Mouse (Mus musculus): ENCODE measurements around the gene Senp6. TPM values are rescaled to one million over a fixed set of nuclear protein-coding genes. Genes with fewer than 3 reads are reported as not detected.

Senp6 gene
- polyA plus RNA-seq, 1 experiment = 24.9 TPM

GRCm38 (mm10) chr9:80068735-80069315 is 2.1 kb downstream of the Senp6 start:
- no peak for TF ChIP-seq SRF (IDR thresholded peaks at IDR 0.05; ENCODE audit: control insufficient read depth, insufficient read length, low read depth)
- TF ChIP-seq POLR2AphosphoS2 (IDR thresholded peaks at IDR 0.05; ENCODE audit: insufficient read length, low read depth) = no peak
- TF ChIP-seq USF1 (IDR thresholded peaks at IDR 0.05; ENCODE audit: low read depth) = no peak
- TF ChIP-seq MYOG (IDR thresholded peaks at IDR 0.05; ENCODE audit: control insufficient read depth in 1 of 3, insufficient read depth in 1 of 3, insufficient read length in 2 of 3, low read depth in 2 of 3) = no peak
- TF ChIP-seq POLR2A (IDR thresholded peaks at IDR 0.05; ENCODE audit: insufficient read length, low read depth) = no peak
- TF ChIP-seq TCF3 (IDR thresholded peaks at IDR 0.05; ENCODE audit: insufficient read length, low read depth) = no peak
- TF ChIP-seq REST (IDR thresholded peaks at IDR 0.05; ENCODE audit: insufficient read depth, insufficient read length) = no peak
- no peak for TF ChIP-seq CEBPB (IDR thresholded peaks at IDR 0.05; ENCODE audit: insufficient read depth, poor library complexity, severe bottlenecking)
- TF ChIP-seq E2F4 (IDR thresholded peaks at IDR 0.05; ENCODE audit: insufficient read depth) = no peak
- no peak for TF ChIP-seq MAX (IDR thresholded peaks at IDR 0.05; ENCODE audit: low read depth)
- TF ChIP-seq TCF12 (IDR thresholded peaks at IDR 0.05; ENCODE audit: insufficient read depth, poor library complexity, severe bottlenecking) = no peak
- no peak for TF ChIP-seq MYOD1 (IDR thresholded peaks at IDR 0.05; ENCODE audit: control insufficient read depth in 1 of 3, insufficient read length in 2 of 3, low read depth in 2 of 3)
- no peaks in the 10 kb centered on the region for H3K36me3 ChIP-seq (ENCODE audit: control insufficient read depth, insufficient read depth)
- H3ac ChIP-seq (ENCODE audit: control insufficient read depth, insufficient read length) = no peak overlapping the region
- H3K4me3 ChIP-seq = peak overlapping the region; percentile 92
- peaks cover 64% of the 10 kb centered on the region for H3K79me2 ChIP-seq (ENCODE audit: control insufficient read depth, insufficient read depth)
- H3K4me2 ChIP-seq (ENCODE audit: low read depth) = peak overlapping the region; percentile 76
- H3K27me3 ChIP-seq (ENCODE audit: control insufficient read depth, insufficient read depth, insufficient read length) = no peaks in the 10 kb centered on the region

DNA sequence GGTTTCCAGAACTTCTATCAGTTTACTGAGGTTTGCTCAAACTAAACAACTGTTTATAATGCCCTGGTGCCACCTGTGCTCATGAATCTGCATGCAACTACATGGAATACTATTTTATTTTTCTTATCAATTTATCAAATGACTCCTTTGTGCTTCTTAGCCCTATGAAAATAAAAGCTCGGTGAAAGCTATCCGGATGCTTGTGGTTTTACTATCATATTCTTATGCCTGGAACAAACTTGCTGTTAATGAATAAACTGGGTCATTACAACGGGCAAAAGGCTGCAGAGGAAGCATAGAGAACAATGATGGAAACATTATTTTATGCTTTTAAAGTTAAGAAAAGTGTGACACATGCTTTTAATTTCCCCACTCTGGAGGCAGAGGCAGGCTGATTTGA is 3.3 kb downstream of the Senp6 start:
- H3K27me3 ChIP-seq (ENCODE audit: control insufficient read depth, insufficient read depth, insufficient read length) = no peaks in the 10 kb centered on the region
- TF ChIP-seq TCF12 (IDR thresholded peaks at IDR 0.05; ENCODE audit: insufficient read depth, poor library complexity, severe bottlenecking) (no peak), E2F4 (IDR thresholded peaks at IDR 0.05; ENCODE audit: insufficient read depth) (no peak), USF1 (IDR thresholded peaks at IDR 0.05; ENCODE audit: low read depth) (no peak), POLR2A (IDR thresholded peaks at IDR 0.05; ENCODE audit: insufficient read length, low read depth) (no peak), MYOD1 (IDR thresholded peaks at IDR 0.05; ENCODE audit: control insufficient read depth in 1 of 3, insufficient read length in 2 of 3, low read depth in 2 of 3) (no peak), MYOG (IDR thresholded peaks at IDR 0.05; ENCODE audit: control insufficient read depth in 1 of 3, insufficient read depth in 1 of 3, insufficient read length in 2 of 3, low read depth in 2 of 3) (no peak), REST (IDR thresholded peaks at IDR 0.05; ENCODE audit: insufficient read depth, insufficient read length) (no peak), CEBPB (IDR thresholded peaks at IDR 0.05; ENCODE audit: insufficient read depth, poor library complexity, severe bottlenecking) (no peak), SRF (IDR thresholded peaks at IDR 0.05; ENCODE audit: control insufficient read depth, insufficient read length, low read depth) (no peak), MAX (IDR thresholded peaks at IDR 0.05; ENCODE audit: low read depth) (no peak), POLR2AphosphoS2 (IDR thresholded peaks at IDR 0.05; ENCODE audit: insufficient read length, low read depth) (no peak), TCF3 (IDR thresholded peaks at IDR 0.05; ENCODE audit: insufficient read length, low read depth) (no peak)
- H3K36me3 ChIP-seq (ENCODE audit: control insufficient read depth, insufficient read depth) = no peaks in the 10 kb centered on the region
- no peak overlapping the region for H3ac ChIP-seq (ENCODE audit: control insufficient read depth, insufficient read length)
- peak overlapping the region; percentile 76 for H3K4me2 ChIP-seq (ENCODE audit: low read depth)
- peaks cover 76% of the 10 kb centered on the region for H3K79me2 ChIP-seq (ENCODE audit: control insufficient read depth, insufficient read depth)
- H3K4me3 ChIP-seq = no peak overlapping the region

DNA sequence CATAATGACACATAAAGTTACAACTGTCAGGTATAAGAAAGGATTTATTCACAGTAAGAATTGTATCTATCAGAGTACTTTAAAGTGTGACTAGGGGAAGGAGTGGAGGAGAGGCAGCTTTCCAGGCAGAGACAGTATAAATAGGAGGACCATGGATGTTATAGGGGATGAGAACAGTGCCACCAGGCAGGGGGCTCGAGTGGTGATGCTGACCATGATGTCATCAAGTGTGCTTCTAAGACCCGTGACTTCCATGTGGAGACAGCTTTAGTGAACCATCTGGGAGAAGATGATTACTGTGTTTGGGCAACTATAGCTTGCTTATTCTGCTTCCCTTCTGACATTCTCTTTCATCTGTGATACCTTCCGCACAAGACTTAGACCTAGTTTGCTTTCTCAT is 4.9 kb downstream of the Senp6 start:
- Histone ChIP-seq H3K4me2 (ENCODE audit: low read depth) (no peak overlapping the region), H3K79me2 (ENCODE audit: control insufficient read depth, insufficient read depth) (peaks cover 92% of the 10 kb centered on the region), H3K4me3 (no peak overlapping the region), H3ac (ENCODE audit: control insufficient read depth, insufficient read length) (no peak overlapping the region), H3K36me3 (ENCODE audit: control insufficient read depth, insufficient read depth) (no peaks in the 10 kb centered on the region), H3K27me3 (ENCODE audit: control insufficient read depth, insufficient read depth, insufficient read length) (no peaks in the 10 kb centered on the region)
- TF ChIP-seq POLR2AphosphoS2 (IDR thresholded peaks at IDR 0.05; ENCODE audit: insufficient read length, low read depth) (no peak), E2F4 (IDR thresholded peaks at IDR 0.05; ENCODE audit: insufficient read depth) (no peak), REST (IDR thresholded peaks at IDR 0.05; ENCODE audit: insufficient read depth, insufficient read length) (no peak), MYOG (IDR thresholded peaks at IDR 0.05; ENCODE audit: control insufficient read depth in 1 of 3, insufficient read depth in 1 of 3, insufficient read length in 2 of 3, low read depth in 2 of 3) (no peak), MAX (IDR thresholded peaks at IDR 0.05; ENCODE audit: low read depth) (no peak), MYOD1 (IDR thresholded peaks at IDR 0.05; ENCODE audit: control insufficient read depth in 1 of 3, insufficient read length in 2 of 3, low read depth in 2 of 3) (no peak), TCF12 (IDR thresholded peaks at IDR 0.05; ENCODE audit: insufficient read depth, poor library complexity, severe bottlenecking) (no peak), USF1 (IDR thresholded peaks at IDR 0.05; ENCODE audit: low read depth) (no peak), CEBPB (IDR thresholded peaks at IDR 0.05; ENCODE audit: insufficient read depth, poor library complexity, severe bottlenecking) (no peak), SRF (IDR thresholded peaks at IDR 0.05; ENCODE audit: control insufficient read depth, insufficient read length, low read depth) (no peak), POLR2A (IDR thresholded peaks at IDR 0.05; ENCODE audit: insufficient read length, low read depth) (no peak), TCF3 (IDR thresholded peaks at IDR 0.05; ENCODE audit: insufficient read length, low read depth) (no peak)

GRCm38 (mm10) chr9:80074067-80074466 is 7.4 kb downstream of the Senp6 start:
- Histone ChIP-seq H3K36me3 (ENCODE audit: control insufficient read depth, insufficient read depth) (no peaks in the 10 kb centered on the region), H3K27me3 (ENCODE audit: control insufficient read depth, insufficient read depth, insufficient read length) (no peaks in the 10 kb centered on the region), H3K79me2 (ENCODE audit: control insufficient read depth, insufficient read depth) (peaks cover 100% of the 10 kb centered on the region), H3K4me2 (ENCODE audit: low read depth) (peak overlapping the region; percentile 18), H3ac (ENCODE audit: control insufficient read depth, insufficient read length) (no peak overlapping the region), H3K4me3 (no peak overlapping the region)
- TF ChIP-seq USF1 (IDR thresholded peaks at IDR 0.05; ENCODE audit: low read depth) = no peak
- TF ChIP-seq MYOG (IDR thresholded peaks at IDR 0.05; ENCODE audit: control insufficient read depth in 1 of 3, insufficient read depth in 1 of 3, insufficient read length in 2 of 3, low read depth in 2 of 3) = no peak
- TF ChIP-seq MYOD1 (IDR thresholded peaks at IDR 0.05; ENCODE audit: control insufficient read depth in 1 of 3, insufficient read length in 2 of 3, low read depth in 2 of 3) = no peak
- TF ChIP-seq SRF (IDR thresholded peaks at IDR 0.05; ENCODE audit: control insufficient read depth, insufficient read length, low read depth) = no peak
- TF ChIP-seq POLR2AphosphoS2 (IDR thresholded peaks at IDR 0.05; ENCODE audit: insufficient read length, low read depth) = no peak
- TF ChIP-seq TCF12 (IDR thresholded peaks at IDR 0.05; ENCODE audit: insufficient read depth, poor library complexity, severe bottlenecking) = no peak
- no peak for TF ChIP-seq E2F4 (IDR thresholded peaks at IDR 0.05; ENCODE audit: insufficient read depth)
- no peak for TF ChIP-seq POLR2A (IDR thresholded peaks at IDR 0.05; ENCODE audit: insufficient read length, low read depth)
- no peak for TF ChIP-seq CEBPB (IDR thresholded peaks at IDR 0.05; ENCODE audit: insufficient read depth, poor library complexity, severe bottlenecking)
- no peak for TF ChIP-seq TCF3 (IDR thresholded peaks at IDR 0.05; ENCODE audit: insufficient read length, low read depth)
- TF ChIP-seq MAX (IDR thresholded peaks at IDR 0.05; ENCODE audit: low read depth) = no peak
- no peak for TF ChIP-seq REST (IDR thresholded peaks at IDR 0.05; ENCODE audit: insufficient read depth, insufficient read length)

All from myocyte (in vitro differentiated cells).